In genomic region chr7:35116524-35116923, GRCm38 (mm10) we compare ENCODE assay signal across 21 mouse cellular contexts. TPM values are rescaled to one million over a fixed set of nuclear protein-coding genes. Genes with fewer than 3 reads are reported as not detected.
DNase-seq lines count a peak whose midpoint lies in the region; ATAC-seq and TF ChIP-seq lines count a peak whose summit lies in the region.
"Had no signal": no experiment of that assay in that cellular context is flagged by ENCODE, and none has a peak within 500 bp of the region (broad histone marks: within the 10 kb centered on the region; RNA-seq: fewer than 3 reads in every experiment).

No protein-coding gene starts in this region.

- peak overlapping the region; percentile 20; the same call in 1 of the 2 replicates for H3K27ac ChIP-seq in lung, postnatal 0 days (ENCODE audit: low read length)
- H3K27ac ChIP-seq in liver, embryonic 16.5 days (ENCODE audit: low read length): peak overlapping the region; percentile 86
- peak overlapping the region; percentile 18; the same call in 1 of the 2 replicates for H3K27ac ChIP-seq in stomach, postnatal 0 days (replicated peaks)
- H3K27ac ChIP-seq: embryonic facial prominence, embryonic 12.5 days; heart, embryonic 15.5 days; hindbrain, embryonic 15.5 days; limb, embryonic 13.5 days had no signal

- no peak overlapping the region for H3K4me3 ChIP-seq in lung, postnatal 0 days (ENCODE audit: low read depth, low read length)
- no peak overlapping the region for H3K4me3 ChIP-seq in liver, embryonic 16.5 days (ENCODE audit: low read depth, low read length)
- no peak overlapping the region for H3K4me3 ChIP-seq in stomach, postnatal 0 days (ENCODE audit: low read depth, low read length)
- H3K4me3 ChIP-seq: erythroblast, embryonic 14.5 days; heart, embryonic 15.5 days; hindbrain, embryonic 15.5 days had no signal

- DNase-seq in lung, postnatal 0 days (ENCODE audit: low spot score): peak; percentile 48
- no peak for DNase-seq in lung, postnatal 14 days
- peak; percentile 40 for DNase-seq in liver
- peak; percentile 70 for DNase-seq in stomach, postnatal 0 days (ENCODE audit: low spot score)
- DNase-seq in adrenal gland, postnatal 25 days: no peak
- DNase-seq in embryo, embryonic 10 days (ENCODE audit: low spot score): no peak
- DNase-seq: cerebellum, adult 9-10 months; gastrocnemius, postnatal 25 days; heart, postnatal 4 days; kidney, adult 18-20 months; kidney, postnatal 14 days; midbrain, embryonic 14.5 days; spleen, adult 18-20 months had no signal

- H3K9ac ChIP-seq in lung, postnatal 0 days (replicated peaks; ENCODE audit: low read depth): no peak overlapping the region
- H3K9ac ChIP-seq in liver, embryonic 16.5 days (ENCODE audit: low read depth, low read length): no peak overlapping the region
- H3K9ac ChIP-seq in stomach, postnatal 0 days (ENCODE audit: low read length): no peak overlapping the region
- H3K9ac ChIP-seq: embryonic facial prominence, embryonic 12.5 days; heart, embryonic 15.5 days; hindbrain, embryonic 15.5 days; limb, embryonic 13.5 days had no signal

- peak; percentile 28; the same call in 1 of the 2 replicates for TF ChIP-seq EP300 in lung, postnatal 0 days (IDR thresholded peaks at IDR 0.05)
- TF ChIP-seq EP300 in stomach, postnatal 0 days (optimal IDR thresholded peaks at IDR 0.05): no peak

- TF ChIP-seq CTCF in lung, postnatal 0 days (IDR thresholded peaks at IDR 0.05): no peak
- no peak for TF ChIP-seq CTCF in stomach, postnatal 0 days (IDR thresholded peaks at IDR 0.05; ENCODE audit: low read depth)

- H3K36me3 ChIP-seq in lung, postnatal 0 days (ENCODE audit: insufficient read depth, low read length): no peaks in the 10 kb centered on the region
- no peaks in the 10 kb centered on the region for H3K36me3 ChIP-seq in liver, embryonic 16.5 days (ENCODE audit: control insufficient read depth, insufficient read depth)
- no peaks in the 10 kb centered on the region for H3K36me3 ChIP-seq in stomach, postnatal 0 days (ENCODE audit: control insufficient read depth, insufficient read depth, low read length)
- H3K36me3 ChIP-seq: embryonic facial prominence, embryonic 12.5 days; heart, embryonic 15.5 days; hindbrain, embryonic 15.5 days; limb, embryonic 13.5 days had no signal

- no peak for ATAC-seq in lung, postnatal 0 days
- ATAC-seq in liver, embryonic 16.5 days (ENCODE audit: low read depth): peak; percentile 63
- ATAC-seq in stomach, postnatal 0 days (ENCODE audit: low FRiP score, low TSS enrichment): peak; percentile 48
- no peak for ATAC-seq in cerebellum, adult (ENCODE audit: insufficient number of reproducible peaks, low FRiP score, low TSS enrichment)
- ATAC-seq: forebrain, embryonic 14.5 days had no signal

- no peaks in the 10 kb centered on the region for H3K9me3 ChIP-seq in lung, postnatal 0 days (ENCODE audit: low read length)
- no peaks in the 10 kb centered on the region for H3K9me3 ChIP-seq in liver, embryonic 16.5 days (replicated peaks; ENCODE audit: control insufficient read depth, low read length)
- no peaks in the 10 kb centered on the region for H3K9me3 ChIP-seq in stomach, postnatal 0 days (ENCODE audit: control insufficient read depth, low read length)
- H3K9me3 ChIP-seq: embryonic facial prominence, embryonic 12.5 days; heart, embryonic 15.5 days; hindbrain, embryonic 15.5 days; limb, embryonic 13.5 days had no signal

- no peak overlapping the region for H3K4me2 ChIP-seq in lung, postnatal 0 days (replicated peaks; ENCODE audit: low read depth, low read length)
- no peak overlapping the region for H3K4me2 ChIP-seq in liver, embryonic 16.5 days (ENCODE audit: low read depth, low read length)
- H3K4me2 ChIP-seq in stomach, postnatal 0 days (replicated peaks; ENCODE audit: low read depth): no peak overlapping the region
- H3K4me2 ChIP-seq: embryonic facial prominence, embryonic 12.5 days; heart, embryonic 15.5 days had no signal

- 29% methylated on average over 3 of the region's 3 CpGs for WGBS in lung, postnatal 0 days
- 35% methylated on average over 3 of the region's 3 CpGs for WGBS in liver, embryonic 16.5 days (ENCODE audit: insufficient replicate concordance)
- WGBS in stomach, postnatal 0 days: 50% methylated on average over 3 of the region's 3 CpGs

- H3K27me3 ChIP-seq in lung, postnatal 0 days (replicated peaks; ENCODE audit: insufficient read depth, low read length): no peaks in the 10 kb centered on the region
- H3K27me3 ChIP-seq in liver, embryonic 16.5 days (ENCODE audit: control insufficient read depth, insufficient read depth, low read depth, low read length): peaks cover 46% of the 10 kb centered on the region
- no peaks in the 10 kb centered on the region for H3K27me3 ChIP-seq in stomach, postnatal 0 days (ENCODE audit: control insufficient read depth, insufficient read depth, low read length)

- no peaks in the 10 kb centered on the region; the same call in 1 of the 2 replicates for H3K4me1 ChIP-seq in lung, postnatal 0 days (ENCODE audit: insufficient read depth, low read depth, low read length)
- H3K4me1 ChIP-seq in liver, embryonic 16.5 days (ENCODE audit: control insufficient read depth, low read depth, low read length): peaks cover 5% of the 10 kb centered on the region
- no peaks in the 10 kb centered on the region for H3K4me1 ChIP-seq in stomach, postnatal 0 days (replicated peaks; ENCODE audit: control insufficient read depth, insufficient read depth)

RNA-seq across cellular contexts. Expression of gene Cebpa, which starts 2.6 kb away (rescaled TPM):
- polyA plus RNA-seq in lung, postnatal 0 days (2015; fragmentation: Nextera tagmentation; extraction: Ambion mirVana): 28.9 and 29.8 TPM in 2 replicates
- polyA plus RNA-seq in liver, embryonic 16.5 days (2015; fragmentation: Nextera tagmentation; extraction: Ambion mirVana): 6.8 and 9.1 TPM in 2 replicates
- 8.8 and 11.3 TPM in 2 replicates for polyA plus RNA-seq in stomach, postnatal 0 days (2015; fragmentation: Nextera tagmentation; extraction: Ambion mirVana)
- total RNA-seq in adrenal gland, postnatal 25 days (2021): 115 and 116 TPM in 2 replicates

Comparison
In these comparisons a context has a peak if more than half of its experiments do, and no peak if none do; other contexts are left out.
1. DNase-seq: peak in lung, postnatal 0 days (single experiment), liver (single experiment) and stomach, postnatal 0 days (single experiment); none in lung, postnatal 14 days (single experiment), adrenal gland, postnatal 25 days (single experiment) and embryo, embryonic 10 days (single experiment).
2. ATAC-seq: peak in liver, embryonic 16.5 days (single experiment) and stomach, postnatal 0 days (single experiment); none in lung, postnatal 0 days (single experiment) and cerebellum, adult (single experiment).
3. H3K27ac ChIP-seq: peak in every context shown above with its lines; median percentile 86 in liver, embryonic 16.5 days; 20 in lung, postnatal 0 days; 18 in stomach, postnatal 0 days.